Mouse (Mus musculus) kidney, embryonic 15.5 days (tissue): Measurements from ENCODE around the gene Tbcel. TPM values are rescaled to one million over a fixed set of nuclear protein-coding genes. Genes with fewer than 3 reads are reported as not detected.

Source experiments
- ATAC-seq: fragments of 200-750 bp; cut with Nextera tagmentation; replicated peaks from 2 replicates; pipeline ENCODE4 v1.8.0; 2017; ENCODE audit warnings: moderate TSS enrichment; ENCODE audit not compliant: low FRiP score
- H3K27ac ChIP-seq: fragments of 300-500 bp; sonication (generic); 2 replicates; pipeline ENCODE4 v1.5.1; 2015; ENCODE audit warnings: mild to moderate bottlenecking, inconsistent platforms
- H3K27me3 ChIP-seq: fragments of 300-500 bp; sonication (generic); 2 replicates; pipeline ENCODE4 v1.6.1; 2015; ENCODE audit warnings: inconsistent platforms
- H3K36me3 ChIP-seq: fragments of 300-500 bp; sonication (generic); 2 replicates; pipeline ENCODE4 v1.6.1; 2015; ENCODE audit warnings: inconsistent platforms
- H3K4me1 ChIP-seq: fragments of 300-500 bp; sonication (generic); 2 replicates; pipeline ENCODE4 v1.6.1; 2015; ENCODE audit warnings: inconsistent platforms
- H3K4me2 ChIP-seq: fragments of 300-500 bp; sonication (generic); 2 replicates; pipeline ENCODE4 v1.6.1; 2015; ENCODE audit warnings: moderate library complexity, mild to moderate bottlenecking, inconsistent platforms
- H3K4me3 ChIP-seq: fragments of 300-500 bp; sonication (generic); replicated peaks from 2 replicates; pipeline ENCODE4 v1.5.1; 2015; ENCODE audit warnings: mild to moderate bottlenecking, inconsistent platforms
- H3K9ac ChIP-seq: fragments of 300-500 bp; sonication (generic); 2 replicates; pipeline ENCODE4 v1.6.1; 2015; ENCODE audit warnings: mild to moderate bottlenecking, inconsistent platforms
- H3K9me3 ChIP-seq: fragments of 300-500 bp; sonication (generic); replicated peaks from 2 replicates; pipeline ENCODE4 v1.6.1; 2016; ENCODE audit warnings: inconsistent platforms
- WGBS: fragments of 180-500 bp; shearing (Covaris S2); methylation state at CpG from one replicate; pipeline ENCODE4 v1.1.7; 2015; ENCODE audit warnings: mixed read lengths; 5-methylcytosine and 5-hydroxymethylcytosine counted together
- polyA plus RNA-seq: library from polyadenylated mRNA; unstranded; fragments of >200 nt; fragmentation: Nextera tagmentation; extraction: Ambion mirVana; gene quantifications from 2 replicates; pipeline ENCODE4 v1.2.1, GENCODE M21; 2015

The Tbcel gene
- polyA plus RNA-seq, 1 experiment from 2014 or later, result 5.1 TPM

DNA sequence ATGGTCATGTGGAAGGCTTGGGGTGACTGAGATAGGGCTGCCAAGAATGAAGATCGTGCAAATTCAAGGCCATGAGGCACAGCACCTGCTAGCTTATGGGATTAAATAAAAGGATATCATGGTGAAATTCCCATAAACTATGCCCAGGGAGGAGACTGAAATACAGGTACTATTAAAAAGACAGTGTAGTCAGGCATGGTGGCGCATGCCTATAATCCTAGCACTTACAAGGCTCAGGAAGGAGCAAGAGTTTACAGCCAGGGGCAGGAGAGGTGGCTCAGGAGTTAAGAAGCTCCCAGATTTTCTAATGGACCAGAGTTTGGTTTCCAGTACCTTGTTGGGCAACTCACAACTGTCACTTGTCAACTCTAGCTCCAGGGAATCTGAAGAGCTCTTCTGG is 76.0 kb downstream of the Tbcel start:
- Histone ChIP-seq H3K9ac (no peak overlapping the region), H3K9me3 (no peaks in the 10 kb centered on the region), H3K36me3 (peaks cover 77% of the 10 kb centered on the region), H3K4me2 (no peak overlapping the region), H3K27ac (no peak overlapping the region), H3K27me3 (no peaks in the 10 kb centered on the region), H3K4me3 (no peak overlapping the region), H3K4me1 (peaks cover 6% of the 10 kb centered on the region; the same call in 1 of the 2 replicates)
- no peak for ATAC-seq
- 90% methylated on average over 2 of the region's 2 CpGs for WGBS

DNA sequence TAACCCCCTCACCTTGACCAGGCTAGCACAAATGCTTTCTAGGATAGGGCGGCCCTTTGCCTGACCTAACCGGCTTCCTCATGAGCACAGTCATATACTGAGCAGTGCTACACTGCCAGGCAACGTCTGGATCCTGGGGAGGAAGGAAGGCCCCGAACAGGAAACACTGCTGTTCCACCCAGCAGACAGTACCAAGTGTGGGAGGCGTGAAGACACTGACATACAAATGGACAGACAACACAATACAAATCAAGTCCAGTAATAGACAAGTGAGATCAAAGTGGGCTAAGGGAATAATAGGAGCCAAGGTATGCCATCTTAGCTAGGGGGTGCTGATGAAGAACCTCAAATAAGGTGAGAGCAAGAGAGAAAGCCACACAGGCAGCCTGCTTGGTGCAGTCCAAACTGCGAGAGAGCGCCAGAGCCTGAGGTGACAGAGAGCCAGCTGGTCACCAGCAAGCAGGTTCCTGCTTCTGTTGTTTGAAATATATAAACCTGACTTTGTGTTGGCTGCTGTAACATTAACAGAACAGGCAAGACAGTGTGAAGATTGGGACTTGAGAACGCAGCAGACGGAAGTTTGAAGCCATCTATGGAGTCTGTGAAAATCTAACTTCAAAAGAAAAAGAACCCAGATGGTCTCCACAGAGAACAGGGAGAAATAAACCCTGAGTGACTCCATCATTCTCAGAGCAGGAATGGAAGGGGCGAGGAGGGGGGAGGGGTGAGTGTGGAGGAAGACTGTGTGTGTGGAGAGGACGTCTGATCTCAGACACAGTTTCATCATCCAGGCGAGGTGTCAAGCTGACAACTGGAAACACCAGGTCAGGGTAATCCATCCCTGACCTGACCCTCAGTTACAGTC is 79.3 kb downstream of the Tbcel start:
- no peak for ATAC-seq
- H3K9ac ChIP-seq, result no peak overlapping the region
- no peak overlapping the region for H3K4me3 ChIP-seq
- WGBS, result 62% methylated on average over 12 of the region's 12 CpGs
- H3K36me3 ChIP-seq, result peaks cover 67% of the 10 kb centered on the region
- peak overlapping the region; percentile 42; the same call in 1 of the 2 replicates for H3K27ac ChIP-seq
- H3K4me1 ChIP-seq, result peaks cover 6% of the 10 kb centered on the region; the same call in 1 of the 2 replicates
- H3K9me3 ChIP-seq, result no peaks in the 10 kb centered on the region
- H3K27me3 ChIP-seq, result no peaks in the 10 kb centered on the region
- H3K4me2 ChIP-seq, result no peak overlapping the region

GRCm38 (mm10) chr9:42426661-42427358 is 80.8 kb downstream of the Tbcel start:
- H3K36me3 ChIP-seq, result peaks cover 70% of the 10 kb centered on the region
- WGBS, result 80% methylated on average over 10 of the region's 10 CpGs

GRCm38 (mm10) chr9:42423649-42424048 is 84.0 kb downstream of the Tbcel start:
- 76% methylated on average over 2 of the region's 2 CpGs for whole genome bisulfite sequencing

More at GRCm38 (mm10) chr9:42426661-42427358, 80.8 kb downstream of the Tbcel start:
- Histone ChIP-seq H3K9ac (no peak overlapping the region), H3K27me3 (no peaks in the 10 kb centered on the region), H3K9me3 (no peaks in the 10 kb centered on the region), H3K27ac (no peak overlapping the region), H3K4me3 (no peak overlapping the region), H3K4me2 (no peak overlapping the region), H3K4me1 (peaks cover 6% of the 10 kb centered on the region; the same call in 1 of the 2 replicates)
- ATAC-seq, result no peak

GRCm38 (mm10) chr9:42419687-42420086 is 87.9 kb downstream of the Tbcel start:
- Histone ChIP-seq H3K4me2 (no peak overlapping the region), H3K4me3 (no peak overlapping the region), H3K27me3 (no peaks in the 10 kb centered on the region), H3K4me1 (peaks cover 5% of the 10 kb centered on the region), H3K36me3 (peaks cover 30% of the 10 kb centered on the region), H3K9ac (no peak overlapping the region), H3K27ac (no peak overlapping the region), H3K9me3 (no peaks in the 10 kb centered on the region)
- 89% methylated on average over 2 of the region's 2 CpGs for WGBS
- ATAC-seq, result no peak

More at GRCm38 (mm10) chr9:42423649-42424048, 84.0 kb downstream of the Tbcel start:
- Histone ChIP-seq H3K9me3 (no peaks in the 10 kb centered on the region), H3K36me3 (peaks cover 60% of the 10 kb centered on the region), H3K27ac (no peak overlapping the region), H3K9ac (no peak overlapping the region), H3K4me2 (no peak overlapping the region), H3K27me3 (no peaks in the 10 kb centered on the region), H3K4me1 (no peaks in the 10 kb centered on the region), H3K4me3 (no peak overlapping the region)
- no peak for ATAC-seq

- no peaks in the 10 kb centered on the region for H3K9me3 ChIP-seq
- no peak for ATAC-seq
Observed at GRCm38 (mm10) chr9:42418786-42419185, 88.8 kb downstream of the Tbcel start.

GRCm38 (mm10) chr9:42417352-42417952 is 90.2 kb downstream of the Tbcel start:
- 68% methylated on average over 12 of the region's 12 CpGs for WGBS

More at GRCm38 (mm10) chr9:42418786-42419185, 88.8 kb downstream of the Tbcel start:
- H3K4me1 ChIP-seq, result peaks cover 13% of the 10 kb centered on the region
- peaks cover 30% of the 10 kb centered on the region for H3K36me3 ChIP-seq
- no peaks in the 10 kb centered on the region for H3K27me3 ChIP-seq
- no peak overlapping the region for H3K4me3 ChIP-seq
- no peak overlapping the region for H3K4me2 ChIP-seq
- H3K9ac ChIP-seq, result no peak overlapping the region
- H3K27ac ChIP-seq, result no peak overlapping the region
- 93% methylated on average over 5 of the region's 5 CpGs for WGBS

DNA sequence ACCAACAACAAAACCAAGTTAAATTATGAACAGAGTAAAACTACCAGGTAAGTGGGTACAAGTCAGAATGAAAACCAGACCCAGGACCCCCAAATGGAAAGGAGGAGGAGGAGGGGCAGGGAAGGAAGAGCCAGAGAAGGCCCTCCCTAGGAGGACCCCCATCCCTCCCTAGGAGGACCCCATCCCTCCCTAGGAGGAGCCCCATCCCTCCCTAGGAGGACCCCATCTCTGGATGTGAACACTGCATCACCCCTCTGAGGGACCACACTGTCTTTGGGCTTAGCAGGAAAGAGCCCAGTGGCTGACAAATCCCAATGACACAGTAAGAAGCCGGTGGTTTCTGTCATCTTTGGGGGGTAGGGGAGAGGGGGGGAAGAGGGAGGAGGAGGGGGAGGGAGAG is 92.4 kb downstream of the Tbcel start:
- Histone ChIP-seq H3K27me3 (no peaks in the 10 kb centered on the region), H3K4me3 (no peak overlapping the region), H3K4me1 (peaks cover 13% of the 10 kb centered on the region), H3K36me3 (0 out of 2 replicates have a peak, but pooled peaks cover 5% of the 10 kb centered on the region), H3K9me3 (no peaks in the 10 kb centered on the region), H3K4me2 (no peak overlapping the region), H3K27ac (no peak overlapping the region), H3K9ac (no peak overlapping the region)
- no peak for ATAC-seq
- 47% methylated on average over 1 of the region's 1 CpGs for WGBS

More at GRCm38 (mm10) chr9:42417352-42417952, 90.2 kb downstream of the Tbcel start:
- H3K27ac ChIP-seq, result no peak overlapping the region
- H3K9ac ChIP-seq, result no peak overlapping the region
- ATAC-seq, result no peak
- H3K9me3 ChIP-seq, result no peaks in the 10 kb centered on the region
- peaks cover 13% of the 10 kb centered on the region for H3K4me1 ChIP-seq
- peaks cover 22% of the 10 kb centered on the region for H3K36me3 ChIP-seq
- no peak overlapping the region for H3K4me2 ChIP-seq
- H3K4me3 ChIP-seq, result no peak overlapping the region
- no peaks in the 10 kb centered on the region for H3K27me3 ChIP-seq

DNA sequence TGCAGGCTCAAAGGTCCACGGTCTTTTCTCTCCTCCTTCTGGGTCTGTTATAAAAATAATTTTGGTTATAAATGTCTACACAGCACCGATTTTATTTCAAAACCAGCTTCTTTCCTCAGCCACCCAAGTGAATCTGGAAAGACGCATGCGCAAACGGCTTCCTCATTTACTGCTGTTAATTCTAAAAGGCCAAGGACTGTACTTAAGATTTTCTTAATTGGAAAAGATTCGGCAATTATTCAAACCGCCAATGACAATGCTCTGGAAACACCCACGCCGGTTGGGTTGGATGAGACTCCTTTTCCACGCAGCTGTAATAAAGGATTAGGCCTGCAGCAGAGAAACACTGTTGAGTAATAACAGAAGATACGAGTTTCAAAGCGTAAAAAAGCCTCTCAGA is 94.3 kb downstream of the Tbcel start:
- Histone ChIP-seq H3K9me3 (no peaks in the 10 kb centered on the region), H3K27ac (no peak overlapping the region), H3K9ac (no peak overlapping the region), H3K4me2 (no peak overlapping the region), H3K27me3 (no peaks in the 10 kb centered on the region), H3K4me1 (peaks cover 16% of the 10 kb centered on the region), H3K4me3 (no peak overlapping the region), H3K36me3 (0 out of 2 replicates have a peak, but pooled peaks cover 3% of the 10 kb centered on the region)
- ATAC-seq, result no peak
- WGBS, result 81% methylated on average over 12 of the region's 12 CpGs

- 0 out of 2 replicates have a peak, but pooled peaks cover 3% of the 10 kb centered on the region for H3K36me3 ChIP-seq
- H3K4me1 ChIP-seq, result peaks cover 22% of the 10 kb centered on the region
- H3K4me2 ChIP-seq, result no peak overlapping the region
- 72% methylated on average over 6 of the region's 6 CpGs for WGBS
- 0 out of 2 replicates have a peak, but pooled peaks cover 4% of the 10 kb centered on the region for H3K27me3 ChIP-seq
- no peak overlapping the region for H3K4me3 ChIP-seq
- no peak overlapping the region for H3K9ac ChIP-seq
- no peak for ATAC-seq
- no peak overlapping the region for H3K27ac ChIP-seq
- H3K9me3 ChIP-seq, result no peaks in the 10 kb centered on the region
Observed at GRCm38 (mm10) chr9:42411296-42411695, 96.3 kb downstream of the Tbcel start.

DNA sequence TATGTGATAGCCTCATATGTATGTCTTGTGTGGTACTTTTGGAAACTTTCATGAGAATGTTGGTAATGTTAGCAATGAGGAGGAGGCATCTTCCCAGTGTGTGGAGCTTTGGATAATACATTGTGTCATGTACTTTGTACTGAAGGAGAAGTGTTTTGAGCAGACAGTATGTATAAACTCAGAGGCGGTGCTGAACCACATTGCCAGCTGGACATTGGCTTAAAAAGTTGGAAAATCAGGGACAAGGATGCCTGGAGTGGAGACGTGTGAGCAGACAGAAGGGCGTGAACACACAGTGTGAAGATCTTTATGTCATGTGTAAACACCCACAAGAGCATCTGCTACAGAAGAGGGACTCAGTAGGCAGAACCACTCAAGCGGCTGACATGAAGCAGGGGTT is 101.9 kb downstream of the Tbcel start:
- H3K36me3 ChIP-seq, result no peaks in the 10 kb centered on the region
- H3K4me3 ChIP-seq, result no peak overlapping the region
- H3K9ac ChIP-seq, result no peak overlapping the region
- ATAC-seq, result no peak
- H3K4me1 ChIP-seq, result peaks cover 13% of the 10 kb centered on the region; the same call in 1 of the 2 replicates
- H3K4me2 ChIP-seq, result no peak overlapping the region
- 0 out of 2 replicates have a peak, but pooled peaks cover 6% of the 10 kb centered on the region for H3K27me3 ChIP-seq
- H3K27ac ChIP-seq, result no peak overlapping the region
- WGBS, result 67% methylated on average over 4 of the region's 4 CpGs
- no peaks in the 10 kb centered on the region for H3K9me3 ChIP-seq
